ENCODE assay signal across 9 mouse cellular contexts in the genomic region with DNA sequence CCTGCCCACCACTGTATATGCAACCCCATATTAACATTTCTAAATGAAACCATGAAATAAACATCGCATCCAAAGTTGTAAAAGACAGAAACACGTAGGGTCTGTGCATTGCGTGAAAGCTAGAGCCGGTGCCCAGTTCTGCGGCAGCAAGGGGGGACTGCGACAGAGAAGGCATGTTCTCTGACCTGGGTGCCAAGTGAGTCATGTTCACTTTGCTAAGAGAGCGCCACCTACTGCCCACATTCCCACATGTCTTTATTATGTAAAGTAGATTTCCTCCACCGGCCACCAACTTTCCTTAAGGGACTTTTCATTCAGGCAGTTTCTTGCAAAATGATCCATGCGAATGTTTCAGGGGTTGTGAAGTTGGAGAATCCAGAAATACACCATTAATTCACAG. TPM values are rescaled to one million over a fixed set of nuclear protein-coding genes. Genes with fewer than 3 reads are reported as not detected.
DNase-seq lines count a peak whose midpoint lies in the region; ATAC-seq and TF ChIP-seq lines count a peak whose summit lies in the region.
"Had no signal": no experiment of that assay in that cellular context is flagged by ENCODE, and none has a peak within 500 bp of the region (broad histone marks: within the 10 kb centered on the region; RNA-seq: fewer than 3 reads in every experiment).

No protein-coding gene starts in this region.

- H3K9ac ChIP-seq in heart, embryonic 11.5 days (ENCODE audit: low read depth, low read length): no peak overlapping the region
- no peak overlapping the region for H3K9ac ChIP-seq in intestine, embryonic 16.5 days (ENCODE audit: low read depth, low read length)
- H3K9ac ChIP-seq in stomach, postnatal 0 days (ENCODE audit: low read length): no peak overlapping the region

- TF ChIP-seq EP300 in stomach, postnatal 0 days (optimal IDR thresholded peaks at IDR 0.05): no peak

- TF ChIP-seq CTCF in stomach, postnatal 0 days (IDR thresholded peaks at IDR 0.05; ENCODE audit: low read depth): peak; percentile 87

- H3K4me2 ChIP-seq in heart, embryonic 11.5 days: no peak overlapping the region
- no peak overlapping the region for H3K4me2 ChIP-seq in intestine, embryonic 16.5 days (ENCODE audit: low read depth, low read length)
- no peak overlapping the region for H3K4me2 ChIP-seq in stomach, postnatal 0 days (replicated peaks; ENCODE audit: low read depth)

- intact Hi-C loops in left cerebral cortex, postnatal 36 days (cut with DNase I): loop anchor here (1.0 to 10.0 kb wide), 2 partner anchors 193 to 444 kb away; a partner anchor contains a TSS

- no peaks in the 10 kb centered on the region for H3K9me3 ChIP-seq in heart, embryonic 11.5 days (replicated peaks; ENCODE audit: control insufficient read depth, low read length)
- no peaks in the 10 kb centered on the region for H3K9me3 ChIP-seq in intestine, embryonic 16.5 days (ENCODE audit: control insufficient read depth, low read length)
- H3K9me3 ChIP-seq in stomach, postnatal 0 days (ENCODE audit: control insufficient read depth, low read length): no peaks in the 10 kb centered on the region

- WGBS in heart, embryonic 11.5 days (ENCODE audit: insufficient replicate concordance): 13% methylated on average over 9 of the region's 9 CpGs
- WGBS in intestine, embryonic 16.5 days: 14% methylated on average over 9 of the region's 9 CpGs
- 9% methylated on average over 9 of the region's 9 CpGs for WGBS in stomach, postnatal 0 days

- H3K4me1 ChIP-seq in heart, embryonic 11.5 days (ENCODE audit: control insufficient read depth, insufficient read depth, low read length): no peaks in the 10 kb centered on the region
- peaks cover 4% of the 10 kb centered on the region; the same call in 1 of the 2 replicates for H3K4me1 ChIP-seq in intestine, embryonic 16.5 days (ENCODE audit: control insufficient read depth, insufficient read depth, low read length)
- H3K4me1 ChIP-seq in stomach, postnatal 0 days (replicated peaks; ENCODE audit: control insufficient read depth, insufficient read depth): no peaks in the 10 kb centered on the region

- H3K27me3 ChIP-seq in heart, embryonic 11.5 days (ENCODE audit: control insufficient read depth, insufficient read depth, low read length): no peaks in the 10 kb centered on the region
- H3K27me3 ChIP-seq in intestine, embryonic 16.5 days (replicated peaks; ENCODE audit: control insufficient read depth, insufficient read depth, low read length): no peaks in the 10 kb centered on the region
- H3K27me3 ChIP-seq in stomach, postnatal 0 days (ENCODE audit: control insufficient read depth, insufficient read depth, low read length): no peaks in the 10 kb centered on the region

- ATAC-seq in heart, embryonic 11.5 days (replicated peaks; ENCODE audit: insufficient number of reproducible peaks, low FRiP score, low TSS enrichment): no peak
- ATAC-seq in intestine, embryonic 16.5 days: peak; percentile 54; the same call in 1 of the 2 replicates
- ATAC-seq in stomach, postnatal 0 days (ENCODE audit: low FRiP score, low TSS enrichment): peak; percentile 56; the same call in 1 of the 2 replicates

- no peak overlapping the region for H3K27ac ChIP-seq in heart, embryonic 11.5 days (ENCODE audit: low read depth, low read length)
- no peak overlapping the region for H3K27ac ChIP-seq in intestine, embryonic 16.5 days (ENCODE audit: low read length)
- no peak overlapping the region for H3K27ac ChIP-seq in stomach, postnatal 0 days (replicated peaks)

- no peak overlapping the region for H3K4me3 ChIP-seq in heart, embryonic 11.5 days (ENCODE audit: low read depth, low read length)
- no peak overlapping the region for H3K4me3 ChIP-seq in intestine, embryonic 16.5 days (ENCODE audit: low read length)
- H3K4me3 ChIP-seq in stomach, postnatal 0 days (ENCODE audit: low read depth, low read length): no peak overlapping the region

- peak; percentile 95 for DNase-seq in heart, adult 11 months
- DNase-seq in cerebellum, postnatal 4 days (ENCODE audit: low spot score in 2 of 2): peak; percentile 55 to 80
- peak; percentile 64 to 66 for DNase-seq in gastrocnemius, adult 8-10 months (ENCODE audit: low spot score in 2 of 2)
- peak; percentile 33 to 57 for DNase-seq in left cerebral cortex, postnatal 36 days (ENCODE audit: low spot score in 2 of 2)
- DNase-seq in naive thymus-derived CD4-positive, alpha-beta T cell, adult 2 months (ENCODE audit: low read depth): peak; percentile 36
- peak; percentile 79 for DNase-seq in stomach, postnatal 0 days (ENCODE audit: low spot score)

- no peaks in the 10 kb centered on the region for H3K36me3 ChIP-seq in heart, embryonic 11.5 days (ENCODE audit: control insufficient read depth, insufficient read depth, low read length)
- no peaks in the 10 kb centered on the region for H3K36me3 ChIP-seq in intestine, embryonic 16.5 days (ENCODE audit: control insufficient read depth, insufficient read depth, low read length)
- no peaks in the 10 kb centered on the region for H3K36me3 ChIP-seq in stomach, postnatal 0 days (ENCODE audit: control insufficient read depth, insufficient read depth, low read length)

RNA-seq across cellular contexts. Expression of a gene that starts 44.0 kb away (rescaled TPM):
- polyA plus RNA-seq in heart, embryonic 11.5 days (2014; fragmentation: Nextera tagmentation; extraction: Ambion mirVana): not detected in 2 replicates
- total RNA-seq in gastrocnemius, adult 8-10 months (2022): not detected
- 51.0 and 64.1 TPM in 2 replicates for polyA plus RNA-seq in intestine, embryonic 16.5 days (2015; fragmentation: Nextera tagmentation; extraction: Ambion mirVana)
- not detected for total RNA-seq in left cerebral cortex, postnatal 36 days (2021)
- 0.04 and 0.34 TPM in 2 replicates for polyA plus RNA-seq in stomach, postnatal 0 days (2015; fragmentation: Nextera tagmentation; extraction: Ambion mirVana)
- polyA plus RNA-seq: stomach, embryonic 14.5 days had no signal

Comparison
In these comparisons a context has a peak if more than half of its experiments do, and no peak if none do; other contexts are left out.
1. DNase-seq: peak in every context shown above with its lines; median percentile 95 in heart, adult 11 months; 79 in stomach, postnatal 0 days; 68 in cerebellum, postnatal 4 days; 65 in gastrocnemius, adult 8-10 months; 45 in left cerebral cortex, postnatal 36 days; 36 in naive thymus-derived CD4-positive, alpha-beta T cell, adult 2 months.
2. RNA of a gene that starts 44.0 kb away (polyA plus RNA-seq): 51.0 to 64.1 TPM in intestine, embryonic 16.5 days; 0.04 to 0.34 TPM in stomach, postnatal 0 days and not detected in heart, embryonic 11.5 days; every median in the first group is over 10 times any median in the second.